Mouse (Mus musculus): Measurements from ENCODE around the gene Bpifb5. TPM values are rescaled to one million over a fixed set of nuclear protein-coding genes. Genes with fewer than 3 reads are reported as not detected.
A peak's percentile ranks its signal among the peaks of the same experiment; 100 is the strongest.
"Not testable (repeated sequence)": the region's sequence is repeated elsewhere in the genome, so short reads cannot be mapped to it uniquely, and the experiment has no call there.

The Bpifb5 gene
- 0.74 and 0.97 TPM in 2 replicates for polyA plus RNA-seq (2012; rRNA removed)
- 0.32 and 0.48 TPM in 2 replicates for polyA plus RNA-seq (2014; fragmentation: Nextera tagmentation; extraction: Ambion mirVana)

GRCm38 (mm10) chr2:154223265-154223916 is at the start of gene Bpifb5:
Gene Bpifb5 (plus strand): TSS chr2:154223742.
- peaks cover 12% of the 10 kb centered on the region for H3K4me1 ChIP-seq (ENCODE audit: control insufficient read depth, insufficient read depth, low read length)
- H3K27ac ChIP-seq (replicated peaks; ENCODE audit: low read depth, low read length) = no peak within 1 kb of the TSS
- no peaks in the 10 kb centered on the region for H3K9me3 ChIP-seq (ENCODE audit: control insufficient read depth, low read length)
- ATAC-seq (ENCODE audit: low FRiP score, low read depth) = peak; percentile 64
- 6% methylated on average over 14 of the region's 14 CpGs for WGBS
- H3K9ac ChIP-seq (ENCODE audit: low read depth, low read length, severe bottlenecking) = no peak within 1 kb of the TSS; the same call in 1 of the 2 replicates
- no peaks in the 10 kb centered on the region for H3K36me3 ChIP-seq (ENCODE audit: control insufficient read depth, insufficient read depth, low read length)
- TF ChIP-seq POLR2A (IDR thresholded peaks at IDR 0.05; ENCODE audit: borderline replicate concordance, extremely low read depth, insufficient read depth, insufficient read length) = no peak
- H3K27me3 ChIP-seq (ENCODE audit: control insufficient read depth, insufficient read depth, low read length) = no peaks in the 10 kb centered on the region
- H3K4me3 ChIP-seq (replicated peaks; ENCODE audit: low read length) = no peak within 1 kb of the TSS
- DNase-seq (ENCODE audit: low spot score) = peak; percentile 75
- peak within 1 kb of the TSS; percentile 29; the same call in 1 of the 2 replicates for H3K4me2 ChIP-seq (replicated peaks; ENCODE audit: low read depth, low read length, severe bottlenecking)

GRCm38 (mm10) chr2:154181900-154182299 is 41.6 kb upstream of the Bpifb5 start:
- not testable (repeated sequence) for DNase-seq (ENCODE audit: low spot score); H3K27me3 ChIP-seq (ENCODE audit: control insufficient read depth, insufficient read depth, low read length)
- 79% methylated on average over 7 of the region's 7 CpGs for WGBS

DNA sequence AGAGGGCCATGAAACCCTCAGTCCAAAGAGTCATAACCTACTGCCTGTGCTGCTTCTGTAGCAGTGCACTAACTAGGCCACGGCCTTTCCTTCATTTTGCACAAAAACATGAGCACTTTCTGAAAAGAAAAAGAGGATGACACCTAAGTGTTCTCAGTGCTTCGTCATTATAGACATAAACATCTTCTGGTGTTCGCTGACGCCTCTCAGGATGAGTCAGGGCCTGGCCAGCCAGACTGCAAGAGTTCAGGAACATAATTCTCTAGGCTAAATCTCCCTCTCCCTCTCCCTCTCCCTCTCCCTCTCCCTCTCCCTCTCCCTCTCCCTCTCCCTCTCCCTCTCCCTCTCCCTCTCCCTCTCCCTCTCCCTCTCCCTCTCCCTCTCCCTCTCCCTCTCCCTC is 40.5 kb upstream of the Bpifb5 start:
- DNase-seq (ENCODE audit: low spot score); H3K9ac ChIP-seq (ENCODE audit: low read depth, low read length, severe bottlenecking); H3K4me2 ChIP-seq (replicated peaks; ENCODE audit: low read depth, low read length, severe bottlenecking); H3K9me3 ChIP-seq (ENCODE audit: control insufficient read depth, low read length); ATAC-seq (ENCODE audit: low FRiP score, low read depth); H3K36me3 ChIP-seq (ENCODE audit: control insufficient read depth, insufficient read depth, low read length); H3K4me3 ChIP-seq (replicated peaks; ENCODE audit: low read length); H3K27ac ChIP-seq (replicated peaks; ENCODE audit: low read depth, low read length); H3K27me3 ChIP-seq (ENCODE audit: control insufficient read depth, insufficient read depth, low read length); H3K4me1 ChIP-seq (ENCODE audit: control insufficient read depth, insufficient read depth, low read length): not testable (repeated sequence)
- WGBS = 79% methylated on average over 4 of the region's 4 CpGs

More at GRCm38 (mm10) chr2:154181900-154182299, 41.6 kb upstream of the Bpifb5 start:
- H3K9ac ChIP-seq (ENCODE audit: low read depth, low read length, severe bottlenecking); H3K36me3 ChIP-seq (ENCODE audit: control insufficient read depth, insufficient read depth, low read length); H3K27ac ChIP-seq (replicated peaks; ENCODE audit: low read depth, low read length); H3K4me1 ChIP-seq (ENCODE audit: control insufficient read depth, insufficient read depth, low read length); ATAC-seq (ENCODE audit: low FRiP score, low read depth); H3K9me3 ChIP-seq (ENCODE audit: control insufficient read depth, low read length); H3K4me3 ChIP-seq (replicated peaks; ENCODE audit: low read length); H3K4me2 ChIP-seq (replicated peaks; ENCODE audit: low read depth, low read length, severe bottlenecking): not testable (repeated sequence)

DNA sequence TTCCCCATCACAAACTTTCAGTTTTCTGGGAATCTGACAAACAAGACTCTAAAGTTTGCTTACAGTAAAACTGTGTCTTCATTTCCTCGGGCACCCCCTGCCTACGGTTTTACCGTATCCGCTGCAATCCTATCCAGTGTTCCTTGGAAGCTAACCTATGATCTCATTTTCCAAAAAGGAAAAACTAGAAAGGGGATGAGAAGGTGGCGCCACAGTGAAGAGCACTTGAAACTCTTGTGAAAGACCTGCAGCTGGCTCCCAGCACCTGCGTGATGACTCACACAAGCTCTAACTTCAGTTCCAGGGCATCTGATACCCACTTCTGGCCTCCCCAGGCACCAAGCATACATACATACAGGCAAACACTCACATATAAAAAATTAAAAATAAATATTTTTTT is 38.2 kb upstream of the Bpifb5 start:
- TF ChIP-seq POLR2A (IDR thresholded peaks at IDR 0.05; ENCODE audit: borderline replicate concordance, extremely low read depth, insufficient read depth, insufficient read length) = no peak
- H3K27ac ChIP-seq (replicated peaks; ENCODE audit: low read depth, low read length) = no peak overlapping the region

DNA sequence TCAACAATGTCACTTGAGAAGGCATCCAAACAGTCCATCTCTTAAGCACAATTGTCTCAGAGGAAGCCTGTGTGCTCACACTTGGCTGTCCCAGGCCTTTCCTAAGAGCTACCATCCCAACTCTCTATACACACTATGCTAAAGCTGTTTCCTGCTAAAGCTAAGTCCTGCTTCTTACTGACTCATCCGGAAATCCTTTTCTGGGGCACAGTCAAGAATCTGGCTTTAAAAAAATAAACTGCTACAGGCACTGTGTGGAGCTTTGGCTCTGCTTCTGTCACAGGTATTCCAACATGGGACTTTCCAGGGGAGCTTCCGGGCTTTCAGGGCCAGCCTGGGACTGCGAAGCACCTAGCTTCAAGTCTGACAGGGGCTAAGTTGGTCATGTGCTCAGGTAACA is 37.8 kb upstream of the Bpifb5 start:
- H3K27me3 ChIP-seq (ENCODE audit: control insufficient read depth, insufficient read depth, low read length) = no peaks in the 10 kb centered on the region
- no peak overlapping the region for H3K4me2 ChIP-seq (replicated peaks; ENCODE audit: low read depth, low read length, severe bottlenecking)
- DNase-seq (ENCODE audit: low spot score) (no peak), ATAC-seq (ENCODE audit: low FRiP score, low read depth) (no peak)
- 84% methylated on average over 3 of the region's 3 CpGs for WGBS
- no peak overlapping the region for H3K27ac ChIP-seq (replicated peaks; ENCODE audit: low read depth, low read length)
- no peaks in the 10 kb centered on the region for H3K36me3 ChIP-seq (ENCODE audit: control insufficient read depth, insufficient read depth, low read length)
- H3K4me1 ChIP-seq (ENCODE audit: control insufficient read depth, insufficient read depth, low read length) = no peaks in the 10 kb centered on the region
- H3K4me3 ChIP-seq (replicated peaks; ENCODE audit: low read length) = no peak overlapping the region
- H3K9me3 ChIP-seq (ENCODE audit: control insufficient read depth, low read length) = no peaks in the 10 kb centered on the region
- H3K9ac ChIP-seq (ENCODE audit: low read depth, low read length, severe bottlenecking) = no peak overlapping the region
- no peak for TF ChIP-seq POLR2A (IDR thresholded peaks at IDR 0.05; ENCODE audit: borderline replicate concordance, extremely low read depth, insufficient read depth, insufficient read length)

More for the DNA sequence above, 38.2 kb upstream of the Bpifb5 start:
- Histone ChIP-seq H3K4me2 (replicated peaks; ENCODE audit: low read depth, low read length, severe bottlenecking) (no peak overlapping the region), H3K36me3 (ENCODE audit: control insufficient read depth, insufficient read depth, low read length) (no peaks in the 10 kb centered on the region), H3K4me1 (ENCODE audit: control insufficient read depth, insufficient read depth, low read length) (no peaks in the 10 kb centered on the region), H3K9ac (ENCODE audit: low read depth, low read length, severe bottlenecking) (no peak overlapping the region), H3K9me3 (ENCODE audit: control insufficient read depth, low read length) (no peaks in the 10 kb centered on the region), H3K4me3 (replicated peaks; ENCODE audit: low read length) (no peak overlapping the region), H3K27me3 (ENCODE audit: control insufficient read depth, insufficient read depth, low read length) (no peaks in the 10 kb centered on the region)
- no peak for ATAC-seq (ENCODE audit: low FRiP score, low read depth)
- no peak for DNase-seq (ENCODE audit: low spot score)
- 81% methylated on average over 6 of the region's 6 CpGs for WGBS
